Mouse (Mus musculus) cerebellum, adult 11 months (tissue): ENCODE measurements around the gene Gm20431.
"Not testable (repeated sequence)": the region's sequence is repeated elsewhere in the genome, so short reads cannot be mapped to it uniquely, and the experiment has no call there.

Experiments
- DNase-seq: peaks from one replicate; pipeline ENCODE4 v3.0.0; 2022

Gm20431 gene

DNA sequence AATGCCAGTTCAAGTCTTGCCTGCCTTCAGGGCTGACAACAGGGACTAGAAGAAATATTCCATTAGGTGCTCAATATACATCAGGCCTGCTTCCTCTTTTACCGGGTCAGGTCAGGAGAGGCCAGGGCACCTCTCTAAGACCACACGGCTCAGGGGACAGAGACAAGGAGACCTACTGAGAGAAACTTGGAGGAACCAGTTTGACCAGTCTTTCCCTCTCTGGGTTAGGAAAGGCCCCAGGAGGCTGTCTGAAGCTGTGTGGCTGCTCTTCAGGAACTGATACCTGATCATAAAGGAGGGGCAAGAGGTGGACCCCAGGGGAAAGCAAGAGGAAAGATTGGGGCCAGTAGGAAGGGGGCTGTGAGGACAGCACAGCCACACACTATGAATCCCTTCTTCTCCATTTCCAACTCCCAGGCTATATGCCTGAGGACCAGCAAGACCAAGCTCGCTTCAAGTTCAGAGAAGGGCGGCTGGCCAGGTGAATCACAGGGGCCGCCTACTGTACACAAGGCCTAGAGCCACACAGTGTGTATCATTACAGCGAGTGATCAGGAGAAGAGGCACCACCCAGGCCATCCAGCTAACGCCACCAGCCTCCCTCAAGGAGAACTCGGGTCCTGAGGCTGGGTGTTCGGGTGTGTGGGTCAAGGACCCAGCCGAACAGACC lies 2.0 kb downstream of the Gm20431 start:
- no peak for DNase-seq

DNA sequence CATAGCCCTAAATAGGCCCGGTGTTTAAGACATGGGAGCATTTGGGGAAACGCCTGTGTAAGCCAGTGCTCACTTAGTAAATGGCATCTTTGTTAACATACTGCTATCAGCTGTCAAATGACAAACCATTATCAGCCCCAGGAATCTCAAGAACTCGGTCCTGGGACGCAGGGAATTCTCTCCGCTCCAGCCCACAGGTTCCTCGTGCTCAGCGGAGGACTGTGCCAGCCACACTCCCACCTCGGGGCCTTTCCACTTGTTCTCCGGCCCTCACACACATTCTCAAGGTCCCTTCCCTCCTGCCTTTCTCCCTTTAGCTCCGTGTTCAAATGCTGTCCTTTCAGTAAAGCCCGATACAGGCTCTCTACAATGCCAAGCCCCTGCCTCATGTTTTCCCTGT lies 2.6 kb downstream of the Gm20431 start:
- DNase-seq, result no peak

DNA sequence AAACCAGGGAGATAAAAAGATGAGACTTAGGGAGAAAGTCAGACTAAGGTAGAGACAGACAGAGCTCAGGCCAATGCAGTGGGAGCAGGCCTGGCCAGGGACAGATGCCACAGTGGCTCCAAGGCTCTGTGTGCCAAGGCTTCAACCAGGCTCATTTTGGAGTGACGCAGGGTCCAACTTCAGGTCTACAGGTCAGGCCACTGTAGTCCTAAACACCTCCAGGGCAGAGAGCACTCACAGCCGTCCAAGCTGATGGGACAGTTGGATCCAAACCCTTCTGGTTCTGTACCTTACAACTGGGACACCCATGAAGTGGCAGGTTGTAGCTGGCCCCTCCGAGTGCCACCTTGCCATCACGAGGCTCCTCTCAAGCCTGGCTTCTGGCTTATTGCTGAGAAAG lies 3.3 kb downstream of the Gm20431 start:
- no peak for DNase-seq

DNA sequence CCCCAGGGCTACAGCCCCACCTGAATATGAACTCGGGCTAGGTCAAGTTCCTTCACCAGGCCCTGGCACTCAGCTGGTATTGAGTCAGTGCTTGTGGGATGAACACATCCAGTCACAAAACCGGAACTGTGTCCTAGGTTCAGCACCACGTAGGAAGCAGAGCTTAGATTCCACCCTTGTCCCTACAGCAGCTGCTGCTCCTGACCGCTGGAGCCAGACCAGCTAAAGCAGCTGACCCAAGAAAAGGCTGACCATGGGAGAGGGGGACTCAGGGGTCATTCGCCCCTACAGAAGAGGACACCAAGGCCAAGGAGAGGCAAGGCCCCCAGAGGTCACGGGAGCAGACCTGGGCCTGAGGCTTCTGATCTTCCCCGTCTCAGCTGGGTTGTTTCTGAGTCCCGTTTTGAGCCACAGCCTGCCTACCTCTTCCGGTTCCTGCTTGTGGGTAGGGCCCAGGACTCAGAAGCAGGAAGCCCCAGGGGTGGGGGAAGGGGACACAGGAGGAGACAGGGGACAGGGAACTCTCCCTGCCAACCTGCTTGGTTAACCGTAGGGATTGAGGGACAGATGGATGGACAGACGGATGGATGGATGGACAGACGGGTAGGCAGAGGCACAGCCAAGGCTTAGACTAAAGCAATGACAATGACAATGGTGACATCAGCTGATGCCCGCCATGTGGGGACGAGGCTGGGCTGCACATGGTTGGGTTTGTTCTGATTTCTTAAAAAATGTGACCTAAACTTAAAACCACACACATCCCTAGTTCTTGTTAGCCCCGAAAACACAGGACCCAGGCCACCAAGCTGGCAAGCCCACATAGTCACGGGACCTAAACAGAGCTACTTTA lies 4.4 kb downstream of the Gm20431 start:
- no peak for DNase-seq

DNA sequence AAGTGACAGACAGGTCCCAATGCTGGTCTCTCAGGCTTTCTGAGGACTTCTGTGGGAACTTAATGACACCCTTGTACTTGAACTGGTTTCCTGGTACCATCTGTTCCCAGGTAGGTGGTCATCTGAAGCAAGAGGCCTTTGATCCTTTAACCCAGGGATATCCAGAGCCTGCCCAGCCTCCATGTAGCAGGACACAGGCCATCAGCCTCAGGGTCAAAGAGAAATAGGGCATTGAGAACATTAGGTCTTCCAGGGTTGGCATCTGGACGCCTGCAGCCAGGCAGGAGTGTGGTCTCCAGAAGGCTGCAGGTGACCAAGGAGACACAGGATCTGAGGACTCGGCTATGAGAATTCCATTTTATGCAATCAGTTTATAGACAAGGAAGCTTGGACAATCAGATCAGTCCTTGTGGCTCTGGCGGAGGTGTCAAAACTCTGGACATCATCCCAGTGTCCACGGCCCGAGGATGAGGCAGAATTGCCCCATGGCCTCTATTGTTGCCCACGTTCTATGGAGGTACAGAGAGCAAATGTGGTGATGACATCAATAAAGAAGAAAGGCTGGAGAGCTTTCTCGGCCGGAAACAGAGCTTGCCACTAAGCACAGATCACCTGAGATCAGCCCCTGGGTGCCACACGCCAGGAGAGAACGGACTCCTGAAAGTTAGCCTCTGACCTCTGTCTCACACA lies 6.2 kb downstream of the Gm20431 start:
- DNase-seq, result no peak

DNA sequence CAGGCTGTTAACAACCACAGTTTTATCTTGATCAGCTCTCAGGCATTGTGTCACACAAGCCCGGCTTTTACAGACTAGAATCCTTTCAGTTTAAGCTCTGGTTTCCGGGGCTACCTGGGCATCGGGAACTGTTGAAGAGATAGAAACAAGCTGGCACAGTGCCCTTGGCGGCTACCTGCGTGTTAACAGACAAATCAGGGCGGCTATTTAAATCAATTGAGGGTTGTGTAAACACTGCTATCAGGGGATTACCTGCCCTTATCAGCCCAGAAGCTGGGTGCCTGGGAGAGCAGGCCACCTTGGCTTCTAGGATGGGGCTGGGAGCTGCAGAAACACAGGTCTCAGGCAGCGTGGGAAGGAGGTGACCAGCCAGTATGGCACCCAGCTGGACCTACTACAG lies 8.6 kb downstream of the Gm20431 start:
- no peak for DNase-seq

DNA sequence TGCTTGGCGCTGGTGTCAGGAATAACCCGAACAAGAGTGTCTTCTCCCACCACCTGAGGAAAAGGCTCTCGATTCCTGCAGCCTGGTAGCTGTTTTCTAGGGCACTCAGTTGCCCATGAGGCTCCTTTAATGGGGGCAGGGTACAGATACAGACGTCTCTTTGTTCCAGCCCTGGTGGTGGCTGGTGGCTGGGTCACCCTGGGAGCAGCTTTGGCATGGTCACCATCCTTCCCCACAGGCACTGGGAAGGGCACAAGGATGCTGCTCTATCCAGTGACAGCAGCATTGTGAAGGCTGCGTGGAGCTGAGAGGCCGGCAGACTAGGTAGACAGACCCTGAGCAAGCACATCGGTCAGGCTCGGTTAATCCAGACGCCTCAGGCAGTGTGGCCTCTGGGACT lies 9.7 kb downstream of the Gm20431 start:
- no peak for DNase-seq

DNA sequence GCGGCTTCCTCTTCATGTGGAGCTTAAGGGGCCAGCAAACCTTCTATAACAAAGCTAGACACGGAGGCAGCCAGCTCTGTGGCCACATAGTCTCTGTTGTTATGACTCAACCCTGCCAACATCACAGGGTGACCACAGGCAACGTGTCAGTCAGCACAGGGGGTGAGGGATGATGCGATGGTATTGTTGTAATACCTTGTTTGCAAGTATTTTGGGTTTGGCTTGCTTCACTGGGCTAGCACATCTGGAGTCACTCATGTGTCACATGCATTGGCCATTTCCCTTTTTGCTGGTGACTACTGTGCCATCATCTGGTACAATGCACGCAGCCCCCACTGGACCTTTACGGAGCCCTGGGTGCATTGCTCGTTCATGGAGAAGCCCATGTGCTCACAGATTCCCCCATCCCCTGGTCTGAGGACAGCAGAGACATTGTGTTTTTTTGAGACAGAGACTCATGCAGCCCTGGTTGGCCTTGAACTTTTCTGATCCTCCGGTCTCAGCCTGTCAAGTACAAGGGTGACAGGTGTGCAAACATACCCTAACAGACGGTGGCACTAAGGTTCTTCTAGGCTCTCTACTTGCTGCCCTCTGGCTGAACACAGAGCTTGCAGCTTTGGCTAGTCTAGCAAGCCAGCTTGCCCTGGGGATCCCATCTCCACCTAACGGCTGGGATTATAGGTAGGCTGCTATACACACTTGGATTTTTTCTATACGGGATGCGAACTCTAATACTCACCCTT lies 11.8 kb downstream of the Gm20431 start:
- DNase-seq, result no peak

DNA sequence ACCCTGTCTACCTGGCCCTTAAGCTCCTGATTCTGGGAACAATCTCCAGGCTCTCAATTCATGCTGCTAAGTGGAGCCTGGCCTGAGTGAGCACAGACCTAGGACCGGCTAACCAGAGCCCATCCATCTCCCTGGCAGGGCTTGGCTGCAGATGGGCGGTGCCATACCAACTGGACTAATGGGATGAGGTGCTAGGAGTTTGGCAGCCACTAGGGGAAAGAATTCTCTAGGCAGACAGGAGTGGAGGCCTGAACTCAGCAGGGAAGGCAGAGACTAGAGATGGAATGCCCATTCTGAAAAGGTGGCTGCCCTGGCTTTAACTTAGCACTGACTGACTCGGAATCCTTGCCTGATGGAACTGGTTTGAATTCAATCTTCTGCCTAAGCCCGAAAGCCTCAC lies 14.9 kb downstream of the Gm20431 start:
- DNase-seq, result no peak

DNA sequence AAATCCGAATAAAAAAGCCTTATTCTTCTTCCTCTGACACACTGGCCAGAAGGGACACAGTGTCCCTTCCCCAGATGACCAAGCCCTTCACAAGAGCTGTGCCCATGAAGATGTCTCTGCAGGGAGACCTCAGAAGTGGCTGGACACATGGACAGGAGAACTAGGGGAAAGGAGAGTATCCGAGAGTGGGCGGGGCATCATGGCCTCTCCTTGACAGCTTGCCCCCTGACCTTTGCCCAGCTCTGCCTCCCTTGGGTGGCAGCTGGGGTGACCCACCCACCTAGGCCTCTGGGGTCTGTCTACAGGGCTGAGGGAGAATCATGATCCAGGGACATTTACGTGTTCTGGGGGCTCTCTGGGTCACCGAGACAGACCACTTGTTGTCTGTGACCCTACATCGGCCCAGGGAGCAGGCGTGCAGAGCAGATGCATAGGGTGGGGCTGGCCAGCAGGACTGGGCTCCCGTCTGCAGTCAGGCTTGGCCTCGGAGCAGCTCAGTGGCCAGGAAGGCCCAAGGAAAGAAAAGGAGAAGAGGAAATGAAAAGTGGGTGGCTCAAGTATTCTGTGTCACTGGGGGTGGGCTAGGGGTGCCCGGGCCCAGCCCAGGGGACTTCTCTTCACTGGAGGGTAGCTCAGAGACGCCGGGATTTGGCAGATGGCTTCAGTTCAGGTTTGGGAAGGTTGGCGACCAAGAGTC lies 17.8 kb downstream of the Gm20431 start:
- not testable (repeated sequence) for DNase-seq

DNA sequence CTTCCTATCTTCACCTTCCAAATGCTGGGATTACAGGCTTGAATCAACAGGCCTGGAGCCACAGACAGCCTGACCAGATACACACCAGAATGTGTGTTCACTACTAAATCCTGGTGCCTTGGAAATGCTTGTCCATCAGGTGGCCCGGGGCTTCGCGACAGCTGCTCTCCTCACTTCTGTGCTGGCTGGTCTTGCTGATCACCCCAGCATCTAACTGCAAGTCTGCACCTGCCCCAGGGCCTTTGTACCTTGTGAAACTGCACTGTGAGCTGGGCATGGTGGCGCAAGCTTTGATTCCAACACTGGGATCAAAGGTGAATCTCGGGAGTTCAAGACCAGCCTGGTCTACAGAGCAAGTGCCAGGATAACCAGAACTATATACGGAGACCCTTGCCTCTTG lies 19.1 kb downstream of the Gm20431 start:
- no peak for DNase-seq

DNA sequence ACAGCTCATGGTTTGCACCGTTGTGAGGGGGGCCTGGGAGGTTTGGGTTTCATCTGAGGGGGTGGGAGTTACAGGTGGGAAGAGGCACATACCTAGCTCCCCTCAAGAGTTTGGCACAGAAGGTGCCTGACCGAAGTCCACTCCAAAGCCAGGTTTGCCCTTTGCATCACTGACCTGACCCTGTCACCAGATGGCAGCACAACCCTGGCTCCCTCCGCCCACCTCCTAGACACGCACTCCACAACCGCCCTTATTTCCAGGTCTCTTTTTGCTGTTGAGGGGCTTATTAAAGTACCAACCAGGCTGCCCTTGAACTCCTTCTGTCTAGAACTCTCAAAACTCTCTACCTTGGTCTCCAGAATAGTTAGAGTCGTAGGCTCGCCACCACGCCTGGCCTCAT lies 20.0 kb downstream of the Gm20431 start:
- DNase-seq, result no peak

DNA sequence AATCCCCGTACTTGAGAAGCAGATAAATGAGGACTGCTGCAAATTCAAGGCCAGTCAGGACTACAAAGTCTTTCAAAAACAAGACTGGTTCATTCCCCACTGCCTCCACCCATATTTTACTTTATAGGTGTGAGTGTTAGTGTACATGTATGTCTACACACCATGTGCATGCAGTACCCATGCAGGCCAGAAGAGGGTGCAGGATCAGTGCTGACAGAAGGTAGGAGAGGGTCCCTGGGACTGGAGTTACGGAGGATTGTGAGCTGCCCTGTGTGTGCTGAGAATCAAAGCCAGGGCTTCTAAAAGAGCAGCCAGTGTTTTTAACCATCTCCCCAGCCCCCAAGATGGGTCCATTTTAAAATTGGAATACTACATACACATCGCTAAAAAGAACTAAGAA lies 21.0 kb downstream of the Gm20431 start:
- no peak for DNase-seq

DNA sequence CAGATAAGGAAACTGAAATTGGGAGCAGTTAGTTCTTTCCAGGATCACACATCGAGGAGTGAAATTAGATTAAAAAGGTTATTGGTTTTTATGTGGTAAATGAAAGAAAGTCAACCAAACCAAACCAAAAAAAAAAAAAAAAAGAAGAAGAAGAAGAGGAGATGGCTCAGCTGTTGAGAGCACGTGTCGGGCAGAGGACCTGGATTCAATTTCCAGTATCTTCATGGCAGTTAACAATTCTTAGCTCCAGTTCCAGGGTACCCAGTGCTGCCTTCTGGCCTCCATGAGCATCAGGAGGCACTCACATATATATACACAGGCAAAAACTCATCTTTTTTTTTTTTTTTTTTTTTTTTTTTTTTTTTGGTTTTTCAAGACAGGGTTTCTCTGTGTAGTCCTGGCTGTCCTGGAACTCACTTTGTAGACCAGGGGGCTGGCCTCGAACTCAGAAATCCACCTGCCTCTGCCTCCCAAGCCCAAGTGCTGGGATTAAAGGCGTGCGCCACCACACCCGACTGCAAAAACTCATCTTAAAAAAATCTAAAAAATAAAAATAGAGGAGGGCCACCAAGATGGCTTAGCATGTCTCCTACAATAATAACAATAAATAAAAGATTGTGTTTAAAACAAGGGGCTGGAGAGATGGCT lies 26.3 kb downstream of the Gm20431 start:
- DNase-seq, result no peak

DNA sequence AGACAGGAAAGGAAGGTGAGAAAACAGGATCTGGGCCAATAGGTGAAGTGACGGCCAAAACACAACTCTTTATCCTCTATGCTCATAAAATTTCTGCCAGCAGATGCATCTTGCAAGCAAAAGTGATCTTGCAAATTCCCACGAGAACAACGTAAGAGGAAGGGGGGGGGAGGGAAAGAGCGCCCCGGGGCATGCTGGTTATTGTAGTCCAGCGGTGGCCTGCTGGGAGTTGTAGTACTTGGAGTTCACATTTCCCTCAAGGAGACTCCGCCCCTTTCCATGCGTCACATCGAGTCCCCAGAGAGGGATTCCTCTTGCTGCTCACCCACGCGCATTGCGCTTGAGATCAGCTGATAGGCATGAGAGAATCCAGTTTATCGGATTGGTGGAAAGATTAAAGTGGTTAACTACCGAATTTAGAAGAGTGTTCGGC lies 26.9 kb downstream of the Gm20431 start:
- peak; percentile 94 for DNase-seq

DNA sequence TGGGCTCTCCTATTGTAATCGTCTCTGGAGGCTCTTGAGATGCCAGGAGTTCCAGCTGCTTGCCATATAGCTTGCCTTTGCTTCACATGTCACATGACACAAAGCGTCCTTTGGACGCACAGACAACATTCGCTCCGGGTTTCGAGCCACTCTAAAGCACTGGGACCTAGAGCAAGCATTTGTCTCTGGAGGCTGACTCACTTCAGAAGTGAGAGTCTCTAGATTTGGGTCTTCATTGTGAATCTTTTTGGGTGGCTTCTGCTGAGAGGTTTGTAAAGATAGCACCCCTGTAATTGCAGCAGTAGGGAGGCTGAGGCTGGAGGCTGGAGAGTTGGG lies 27.8 kb downstream of the Gm20431 start:
- DNase-seq, result no peak

DNA sequence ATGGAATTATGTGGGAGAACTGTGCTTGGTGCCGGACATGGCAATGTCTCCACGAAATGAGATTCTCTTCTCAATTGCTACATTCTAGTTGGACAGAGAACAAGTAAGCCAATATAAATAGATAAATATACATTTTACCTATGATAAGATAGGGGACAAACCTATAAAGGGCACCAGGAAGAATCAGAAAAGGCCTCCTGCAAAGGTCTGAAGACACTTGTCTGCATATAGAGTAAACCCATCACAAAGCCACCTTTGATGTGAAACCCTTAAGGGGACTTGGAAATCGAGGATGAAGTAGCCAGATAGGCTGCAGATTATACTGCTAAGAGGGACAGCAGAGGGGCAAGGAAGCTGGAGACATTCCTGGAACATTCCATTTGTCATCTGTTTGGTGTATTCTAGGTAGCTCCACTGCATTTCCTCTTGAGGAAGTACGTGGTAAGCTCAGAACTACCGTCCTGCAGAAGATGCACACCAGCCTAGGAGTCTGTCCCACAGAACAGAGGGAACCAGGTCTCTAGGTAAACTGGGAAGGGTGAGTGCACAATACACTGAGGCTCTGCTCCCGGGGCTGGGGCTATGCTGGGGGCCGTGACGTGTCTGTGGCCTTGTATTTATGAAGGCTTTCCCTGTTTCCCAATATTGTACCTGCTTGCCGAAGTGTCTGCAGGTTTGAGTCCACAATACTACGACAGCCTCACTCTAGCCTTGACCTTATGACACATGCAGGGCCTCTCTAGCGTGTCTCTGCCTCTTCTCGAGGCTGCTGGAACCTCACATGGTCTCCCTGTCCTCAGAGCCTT lies 28.4 kb downstream of the Gm20431 start:
- no peak for DNase-seq

DNA sequence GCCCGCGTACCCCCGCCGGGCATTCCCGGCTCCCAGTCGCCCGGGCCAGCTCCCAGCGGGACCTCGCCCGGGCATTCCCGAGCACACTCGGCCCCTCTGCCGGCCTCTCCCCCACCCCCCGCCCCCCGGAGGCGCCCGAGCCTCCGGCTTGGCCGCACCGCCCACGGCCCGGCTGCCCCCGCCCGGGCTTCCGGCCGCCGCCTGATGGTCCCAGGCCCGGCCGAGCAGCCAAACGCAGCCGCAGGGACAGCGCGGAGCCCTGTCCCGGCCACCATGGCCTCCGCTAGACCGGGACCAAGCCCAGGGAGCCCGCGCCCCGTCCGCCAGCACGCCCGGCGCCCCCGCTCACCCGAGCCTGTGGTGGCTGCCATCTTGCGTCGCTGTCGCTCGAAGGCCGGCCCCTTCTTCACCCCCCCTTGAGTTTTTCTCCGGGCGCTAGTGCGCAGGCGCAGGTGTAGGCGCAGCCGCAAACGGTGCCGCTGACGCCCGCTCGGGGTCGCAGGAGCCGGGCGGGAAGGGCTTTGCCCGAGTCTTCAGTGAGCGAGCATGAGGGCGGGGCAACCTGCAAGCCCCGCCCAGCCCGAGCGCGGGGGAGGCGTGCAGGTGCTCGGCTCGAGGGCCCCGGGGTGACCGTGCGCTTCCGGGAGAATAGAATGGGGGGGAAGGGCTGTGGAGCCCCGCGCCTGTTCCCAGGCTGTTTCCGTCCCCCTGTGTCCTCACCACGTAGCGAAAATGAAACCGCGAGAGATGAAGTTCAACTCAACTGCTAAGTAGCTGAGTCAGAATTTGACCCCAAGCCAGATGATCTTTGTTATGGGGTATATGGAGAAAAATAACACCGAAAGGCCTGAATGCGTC lies 29.5 kb downstream of the Gm20431 start, which contains the start of gene Ube2v1:
Gene Ube2v1 (minus strand): TSS at position 505 of the 858 bp plus-strand sequence.
- DNase-seq, result peak; percentile 98

DNA sequence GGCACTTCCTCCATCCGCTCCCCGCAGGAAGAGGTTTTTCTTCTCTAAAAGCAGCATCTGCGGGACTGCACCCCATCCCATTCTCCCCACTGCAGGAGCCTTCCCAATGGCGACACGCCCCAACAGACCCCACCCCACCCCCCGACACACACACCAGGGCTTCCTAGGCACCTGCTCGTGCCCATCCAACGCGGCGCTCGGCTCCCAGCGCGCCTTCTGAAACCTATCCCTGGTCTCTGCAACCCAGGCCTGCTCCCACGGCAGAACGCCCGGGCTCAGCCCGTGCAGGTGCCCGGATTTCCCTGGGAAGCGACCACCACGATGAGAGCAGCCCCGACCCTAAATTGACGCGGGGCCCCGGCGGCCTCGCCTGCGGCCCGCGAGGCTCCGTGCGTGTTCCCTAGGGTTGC lies 30.1 kb downstream of the Gm20431 start:
- DNase-seq, result peak; percentile 54

DNA sequence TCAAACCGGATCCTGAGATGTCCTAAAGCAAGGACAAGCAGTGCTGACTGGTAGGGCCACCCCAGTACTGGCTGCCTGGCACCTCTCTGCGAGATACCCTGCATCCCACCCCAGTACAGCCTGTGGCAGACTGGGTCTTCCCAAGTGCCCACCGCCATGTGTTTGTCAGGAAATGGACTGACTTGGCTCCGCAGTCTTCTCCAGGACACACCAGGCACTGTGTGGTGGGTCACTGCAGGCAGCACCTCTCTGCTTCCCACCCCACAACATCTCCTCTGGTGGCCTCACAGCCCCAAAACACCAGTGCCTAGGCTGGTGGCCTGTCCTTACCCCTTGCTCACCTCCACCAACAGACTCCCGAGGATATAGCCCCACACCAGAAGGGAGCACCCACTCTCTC lies 30.9 kb downstream of the Gm20431 start:
- DNase-seq, result no peak
